Mouse (Mus musculus): ENCODE measurements around the gene Maml2.

GRCm38 (mm10) chr9:13248104-13248503 is 49.7 kb upstream of the Maml2 start:
- TF ChIP-seq CTCF (IDR thresholded peaks at IDR 0.05; ENCODE audit: low read depth) (no peak), EP300 (optimal IDR thresholded peaks at IDR 0.05) (no peak)

Data from stomach, postnatal 0 days (tissue).